Mouse (Mus musculus) forebrain, embryonic 14.5 days (tissue): ENCODE results near the gene Gfra4. TPM values are rescaled to one million over a fixed set of nuclear protein-coding genes. Genes with fewer than 3 reads are reported as not detected.

Experiments used
- ATAC-seq: fragments of 200-750 bp; cut with Nextera tagmentation; 2 replicates; pipeline ENCODE4 v1.8.0; 2017; ENCODE audit warnings: mild to moderate bottlenecking, moderate library complexity
- DNase-seq: peaks from one replicate; pipeline ENCODE4 v3.0.0-alpha.2; 2015; ENCODE audit warnings: low spot score
- H3K27ac ChIP-seq: fragments of 300-500 bp; sonication (generic); 2 replicates; pipeline ENCODE4 v1.5.1; 2014; ENCODE audit warnings: low read depth, mild to moderate bottlenecking, control low read depth, low read length, moderate library complexity
- H3K27me3 ChIP-seq: fragments of 300-500 bp; sonication (generic); replicated peaks from 2 replicates; pipeline ENCODE4 v1.6.1; 2014; ENCODE audit warnings: low read length, control low read depth, mixed read lengths; ENCODE audit not compliant: control insufficient read depth, insufficient read depth
- H3K36me3 ChIP-seq: fragments of 300-500 bp; sonication (generic); 2 replicates; pipeline ENCODE4 v1.6.1; 2014; ENCODE audit warnings: low read length, control low read depth; ENCODE audit not compliant: control insufficient read depth, insufficient read depth
- H3K4me1 ChIP-seq: fragments of 300-500 bp; sonication (generic); 2 replicates; pipeline ENCODE4 v1.6.1; 2014; ENCODE audit warnings: antibody characterized with exemption, low read length, control low read depth; ENCODE audit not compliant: control insufficient read depth, insufficient read depth
- H3K4me2 ChIP-seq: fragments of 300-500 bp; sonication (generic); 2 replicates; pipeline ENCODE4 v1.6.1; 2014; ENCODE audit warnings: mild to moderate bottlenecking, control low read depth, low read length
- H3K4me3 ChIP-seq: fragments of 300-500 bp; sonication (generic); 2 replicates; pipeline ENCODE4 v1.5.1; 2014; ENCODE audit warnings: low read depth, low read length, control low read depth
- H3K9ac ChIP-seq: fragments of 300-500 bp; sonication (generic); 2 replicates; pipeline ENCODE4 v1.6.1; 2014; ENCODE audit warnings: mild to moderate bottlenecking, low read length, control low read depth, moderate library complexity
- H3K9me3 ChIP-seq: fragments of 300-500 bp; sonication (generic); replicated peaks from 2 replicates; pipeline ENCODE4 v1.6.1; 2016; ENCODE audit warnings: low read length, control low read depth, mixed read lengths; ENCODE audit not compliant: control insufficient read depth
- whole genome bisulfite sequencing: fragments of 180-500 bp; shearing (Covaris S2); extraction: QIAGEN DNeasy Blood & Tissue Kit; methylation state at CpG from one replicate; pipeline ENCODE4 v1.1.7; 2014; 5-methylcytosine and 5-hydroxymethylcytosine counted together
- polyA plus RNA-seq: library from polyadenylated mRNA; unstranded; fragments of >200 nt; fragmentation: Nextera tagmentation; extraction: Ambion mirVana; gene quantifications from 2 replicates; pipeline ENCODE4 v1.2.1, GENCODE M21; 2014

The Gfra4 gene
- polyA plus RNA-seq, 1 experiment from 2014 or later, result 33.6 TPM

DNA sequence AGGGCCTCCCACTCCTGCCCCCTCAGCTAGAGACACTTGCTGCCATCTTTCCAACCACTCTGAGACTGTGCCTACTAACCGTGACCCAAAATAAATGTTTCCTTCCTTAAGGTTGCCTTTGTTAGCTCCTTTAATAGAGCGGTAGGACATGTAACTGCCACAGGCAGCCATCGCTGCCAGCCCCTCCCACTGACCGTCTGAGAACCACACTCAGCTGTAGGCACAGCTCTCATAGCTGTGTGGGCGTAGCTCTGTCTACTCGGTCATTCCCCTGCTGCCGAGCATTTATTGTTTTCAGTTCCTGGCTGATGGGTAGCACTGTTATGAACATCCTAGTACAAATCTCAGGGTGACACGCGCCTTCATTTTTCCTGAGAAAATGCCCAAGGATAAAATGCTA is 23.5 kb upstream of the Gfra4 start:
- Histone ChIP-seq H3K9me3 (no peaks in the 10 kb centered on the region), H3K27me3 (0 out of 2 replicates have a peak, but pooled peaks cover 4% of the 10 kb centered on the region), H3K36me3 (no peaks in the 10 kb centered on the region), H3K4me2 (no peak overlapping the region), H3K27ac (no peak overlapping the region), H3K4me3 (no peak overlapping the region), H3K4me1 (no peaks in the 10 kb centered on the region), H3K9ac (no peak overlapping the region)
- WGBS, result 68% methylated on average over 9 of the region's 9 CpGs
- no peak for ATAC-seq
- DNase-seq, result no peak

DNA sequence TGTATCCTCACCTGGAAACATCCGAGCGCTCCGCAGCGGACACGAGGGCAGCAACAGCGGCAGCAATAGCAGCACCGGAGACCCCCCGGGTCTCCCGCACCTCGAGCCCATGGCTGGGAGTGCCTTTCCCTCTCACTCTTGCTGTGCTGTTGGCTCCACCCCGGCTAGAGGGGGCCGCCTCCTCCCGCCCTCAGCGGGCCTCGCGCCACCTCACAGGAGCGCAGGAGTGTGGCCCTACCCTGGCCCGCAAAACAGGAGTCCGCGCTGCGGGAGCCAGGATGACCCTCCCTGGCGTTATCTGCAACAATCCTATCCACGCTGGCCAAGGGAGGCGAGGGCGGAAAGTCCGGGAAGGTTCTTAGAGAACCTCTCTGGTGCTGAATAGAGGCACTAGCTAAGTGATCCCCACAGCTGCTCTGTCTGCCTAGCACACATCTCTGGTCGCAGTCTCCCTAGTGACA is 20.5 kb upstream of the Gfra4 start, which contains the start of gene Adam33:
TSS of gene Adam33 (minus strand) at position 411 of the 461 bp plus-strand sequence.
- Histone ChIP-seq H3K4me3 (no peak within 1 kb of the TSS), H3K4me1 (no peaks in the 10 kb centered on the region), H3K4me2 (peak within 1 kb of the TSS; percentile 46), H3K36me3 (no peaks in the 10 kb centered on the region), H3K9ac (peak within 1 kb of the TSS; percentile 43; the same call in 1 of the 2 replicates), H3K27ac (no peak within 1 kb of the TSS), H3K9me3 (no peaks in the 10 kb centered on the region), H3K27me3 (0 out of 2 replicates have a peak, but pooled peaks cover 4% of the 10 kb centered on the region)
- ATAC-seq (no peak), DNase-seq (peak; percentile 11)
- 2% methylated on average over 23 of the region's 27 CpGs for WGBS

DNA sequence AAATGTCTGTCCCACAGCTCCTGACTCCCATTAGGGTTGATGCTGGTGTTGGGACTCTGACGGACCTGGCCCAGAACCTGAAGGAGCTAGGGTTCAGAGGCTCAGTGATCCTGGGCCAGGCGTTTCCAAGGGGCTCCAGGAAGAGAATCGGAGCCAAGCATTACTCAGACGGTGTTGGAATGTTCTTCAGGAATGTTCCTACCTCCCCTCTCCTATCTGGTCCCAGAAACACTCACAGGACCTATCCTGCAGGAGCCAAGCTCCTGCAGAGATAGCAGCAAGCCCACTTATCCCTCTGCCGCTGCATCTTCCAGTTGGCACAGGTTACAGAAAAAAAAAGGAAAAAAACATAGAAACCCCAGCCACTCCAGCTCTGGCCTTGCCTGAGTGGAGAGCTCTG is 18.7 kb upstream of the Gfra4 start:
- 82% methylated on average over 5 of the region's 5 CpGs for WGBS

DNA sequence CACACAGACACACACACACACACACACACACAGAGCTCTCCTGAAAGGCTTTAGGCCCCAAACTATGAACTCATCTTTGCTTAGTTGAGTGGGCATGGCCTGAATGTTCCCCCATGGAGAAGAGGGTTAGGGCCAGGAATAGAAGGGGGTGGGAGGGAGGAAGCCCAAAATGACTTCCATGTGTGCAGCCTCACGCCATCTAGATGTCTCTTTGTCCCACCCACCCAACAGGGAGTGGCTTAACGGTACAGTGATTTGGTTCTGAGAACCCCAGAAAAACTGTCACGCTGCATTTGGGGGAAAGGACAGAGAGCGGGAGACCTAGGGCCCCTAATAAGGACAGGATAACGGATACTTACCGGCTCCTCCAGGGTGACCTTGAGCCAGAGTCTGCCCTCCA is 17.9 kb upstream of the Gfra4 start:
- H3K4me1 ChIP-seq, result no peaks in the 10 kb centered on the region; the same call in 1 of the 2 replicates
- no peaks in the 10 kb centered on the region for H3K9me3 ChIP-seq
- ATAC-seq (no peak), DNase-seq (no peak)
- H3K27ac ChIP-seq, result no peak overlapping the region
- no peaks in the 10 kb centered on the region for H3K36me3 ChIP-seq
- no peak overlapping the region for H3K9ac ChIP-seq
- H3K4me3 ChIP-seq, result no peak overlapping the region
- whole genome bisulfite sequencing, result 69% methylated on average over 6 of the region's 6 CpGs
- H3K27me3 ChIP-seq, result peaks cover 11% of the 10 kb centered on the region
- no peak overlapping the region for H3K4me2 ChIP-seq

More for the DNA sequence above, 18.7 kb upstream of the Gfra4 start:
- no peaks in the 10 kb centered on the region for H3K36me3 ChIP-seq
- no peak overlapping the region for H3K9ac ChIP-seq
- H3K9me3 ChIP-seq, result no peaks in the 10 kb centered on the region
- H3K27ac ChIP-seq, result no peak overlapping the region
- H3K27me3 ChIP-seq, result 0 out of 2 replicates have a peak, but pooled peaks cover 4% of the 10 kb centered on the region
- DNase-seq (no peak), ATAC-seq (no peak)
- no peak overlapping the region for H3K4me3 ChIP-seq
- H3K4me2 ChIP-seq, result no peak overlapping the region
- H3K4me1 ChIP-seq, result no peaks in the 10 kb centered on the region

DNA sequence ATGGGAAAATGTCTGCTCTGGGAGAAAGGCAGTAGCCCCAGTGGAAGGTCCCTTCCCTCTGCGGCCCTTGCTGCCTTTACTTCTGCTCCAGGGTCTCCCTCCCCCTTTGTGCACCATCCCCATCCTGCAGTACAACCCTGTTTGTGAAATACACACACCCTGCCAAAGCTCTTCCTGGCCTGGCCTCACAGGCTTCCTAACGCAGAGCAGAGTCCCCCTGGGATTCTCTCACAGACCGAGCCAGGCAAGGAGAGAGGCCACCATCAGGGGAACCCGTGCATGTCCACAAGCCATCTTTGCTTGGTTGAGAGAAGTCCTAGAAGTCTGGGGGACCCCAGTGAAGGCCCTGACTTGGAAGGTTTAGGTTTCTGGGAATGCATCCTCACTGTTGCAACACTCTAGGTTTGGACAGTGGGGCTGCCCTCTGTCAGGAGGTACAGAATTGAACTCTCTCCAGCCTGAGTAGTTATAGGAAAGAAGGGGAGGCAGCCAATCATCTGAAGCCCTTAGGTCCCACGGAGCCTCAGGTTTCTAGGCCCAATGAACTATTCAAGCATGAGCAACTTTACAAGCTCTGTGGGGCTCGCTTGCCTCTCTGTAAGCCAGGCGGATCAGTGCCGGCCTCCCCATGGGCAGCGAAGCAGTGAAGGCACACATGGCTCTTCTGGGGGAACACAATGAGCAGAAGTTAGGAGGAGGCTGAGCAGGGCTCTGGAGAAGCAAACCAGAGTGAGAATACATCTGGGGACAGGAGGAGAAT is 17.1 kb upstream of the Gfra4 start:
- Histone ChIP-seq H3K4me3 (no peak overlapping the region), H3K9me3 (no peaks in the 10 kb centered on the region), H3K9ac (no peak overlapping the region), H3K4me2 (no peak overlapping the region), H3K27me3 (peaks cover 19% of the 10 kb centered on the region), H3K36me3 (no peaks in the 10 kb centered on the region), H3K4me1 (no peaks in the 10 kb centered on the region; the same call in 1 of the 2 replicates), H3K27ac (no peak overlapping the region)
- ATAC-seq, result no peak
- no peak for DNase-seq
- WGBS, result 68% methylated on average over 9 of the region's 9 CpGs

DNA sequence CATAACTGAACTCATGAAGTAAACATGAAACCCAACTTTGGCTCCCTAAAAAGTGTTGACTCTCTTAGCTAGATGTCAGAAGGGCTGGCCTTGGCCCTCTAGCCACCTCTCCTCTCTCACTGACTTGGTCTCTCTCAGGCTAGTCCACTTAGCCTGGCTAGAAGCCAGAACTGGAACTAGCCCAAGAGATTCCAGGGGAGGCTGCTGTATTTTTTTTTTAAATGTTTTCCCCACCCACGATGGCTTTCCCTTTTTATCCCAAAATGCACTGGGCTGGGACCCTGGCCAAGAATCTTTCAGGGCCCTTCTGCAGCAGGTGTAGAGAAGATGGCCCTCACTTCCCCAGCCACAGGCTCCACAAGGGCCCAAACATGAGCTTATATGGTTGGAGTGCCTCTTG is 16.5 kb upstream of the Gfra4 start:
- no peaks in the 10 kb centered on the region for H3K36me3 ChIP-seq
- WGBS, result 28% methylated on average over 1 of the region's 1 CpGs
- H3K9me3 ChIP-seq, result no peaks in the 10 kb centered on the region
- peaks cover 25% of the 10 kb centered on the region for H3K27me3 ChIP-seq
- H3K4me3 ChIP-seq, result no peak overlapping the region
- H3K4me2 ChIP-seq, result no peak overlapping the region
- H3K27ac ChIP-seq, result no peak overlapping the region
- peak; percentile 37 for DNase-seq
- no peak for ATAC-seq
- H3K9ac ChIP-seq, result no peak overlapping the region
- no peaks in the 10 kb centered on the region; the same call in 1 of the 2 replicates for H3K4me1 ChIP-seq

DNA sequence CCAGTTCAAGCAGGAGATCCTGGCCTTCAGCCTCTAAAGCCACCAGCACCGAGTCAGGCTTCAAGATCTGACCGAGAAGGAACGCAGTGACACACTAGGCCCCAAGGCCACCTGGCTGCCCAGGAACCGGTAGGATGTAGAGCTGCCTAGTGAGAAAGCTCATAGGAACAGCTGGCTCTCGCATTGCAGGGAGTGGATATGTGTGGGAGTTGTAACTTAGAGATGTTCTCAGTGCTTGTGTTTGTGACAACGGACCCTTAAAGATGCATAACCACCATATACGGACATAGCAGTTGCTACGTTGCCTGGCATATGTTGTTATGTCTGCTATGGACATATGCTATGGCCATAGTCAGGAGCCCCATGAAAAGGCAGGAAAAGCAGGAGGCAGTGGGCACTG is 15.8 kb upstream of the Gfra4 start:
- H3K27me3 ChIP-seq, result peaks cover 32% of the 10 kb centered on the region
- 94% methylated on average over 8 of the region's 8 CpGs for WGBS
- DNase-seq, result no peak

DNA sequence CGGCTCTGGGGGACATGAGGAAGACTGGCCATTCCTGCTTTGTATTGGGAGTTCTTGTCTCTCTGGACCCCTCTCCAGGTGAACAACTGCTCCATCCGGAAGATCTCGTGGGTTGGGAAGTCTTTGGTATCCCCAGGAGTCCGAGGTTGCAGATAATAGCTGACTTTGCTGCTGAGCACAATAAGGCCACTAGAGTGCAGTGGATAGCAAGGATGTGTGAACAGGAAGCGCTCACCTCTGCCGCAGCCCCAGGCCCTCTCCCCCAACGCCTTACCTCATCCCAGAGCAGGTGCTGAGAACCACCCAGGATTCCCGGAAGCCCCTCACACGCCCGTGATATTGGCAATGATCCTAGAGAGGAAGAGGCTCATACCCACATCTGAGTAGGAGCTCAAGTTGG is 13.3 kb upstream of the Gfra4 start:
- Histone ChIP-seq H3K27me3 (peaks cover 40% of the 10 kb centered on the region), H3K36me3 (no peaks in the 10 kb centered on the region)

More for the DNA sequence above, 15.8 kb upstream of the Gfra4 start:
- H3K36me3 ChIP-seq, result no peaks in the 10 kb centered on the region
- no peak overlapping the region for H3K27ac ChIP-seq
- no peak overlapping the region for H3K9ac ChIP-seq
- no peak for ATAC-seq
- H3K4me2 ChIP-seq, result no peak overlapping the region
- H3K4me3 ChIP-seq, result no peak overlapping the region
- H3K4me1 ChIP-seq, result peaks cover 3% of the 10 kb centered on the region; the same call in 1 of the 2 replicates
- H3K9me3 ChIP-seq, result no peaks in the 10 kb centered on the region

DNA sequence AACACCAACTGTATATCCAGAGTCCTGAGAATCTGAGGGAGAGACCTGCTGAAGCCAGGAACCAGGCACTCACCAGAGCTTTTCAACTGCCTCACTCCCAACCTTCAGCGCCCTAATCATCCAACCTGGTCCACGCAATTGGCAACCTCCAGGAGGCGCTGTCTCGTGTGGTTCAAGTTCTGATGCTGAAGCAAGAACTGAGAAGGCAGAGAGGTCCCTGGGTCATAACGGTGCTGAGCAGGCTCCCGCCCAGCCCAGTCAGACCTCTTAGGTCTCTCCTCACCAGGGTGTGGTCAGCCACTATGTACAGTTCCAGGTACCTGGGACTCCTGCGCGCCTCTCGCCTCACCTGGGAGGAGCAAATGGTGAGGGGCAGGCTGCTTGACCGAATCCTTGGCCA is 12.7 kb upstream of the Gfra4 start:
- ATAC-seq (peak; percentile 36; the same call in 1 of the 2 replicates), DNase-seq (peak; percentile 51)
- WGBS, result 8% methylated on average over 10 of the region's 10 CpGs
- Histone ChIP-seq H3K4me2 (no peak overlapping the region), H3K27ac (no peak overlapping the region), H3K4me1 (peaks cover 3% of the 10 kb centered on the region; the same call in 1 of the 2 replicates), H3K36me3 (no peaks in the 10 kb centered on the region), H3K9me3 (no peaks in the 10 kb centered on the region), H3K27me3 (peaks cover 40% of the 10 kb centered on the region), H3K9ac (no peak overlapping the region), H3K4me3 (no peak overlapping the region)

More for the DNA sequence above, 13.3 kb upstream of the Gfra4 start:
- ATAC-seq (peak; percentile 58; the same call in 1 of the 2 replicates), DNase-seq (peak; percentile 46)
- H3K9me3 ChIP-seq, result no peaks in the 10 kb centered on the region
- H3K27ac ChIP-seq, result no peak overlapping the region
- H3K4me2 ChIP-seq, result no peak overlapping the region
- no peak overlapping the region for H3K4me3 ChIP-seq
- 2% methylated on average over 10 of the region's 10 CpGs for WGBS
- peaks cover 3% of the 10 kb centered on the region; the same call in 1 of the 2 replicates for H3K4me1 ChIP-seq
- H3K9ac ChIP-seq, result no peak overlapping the region
